10 mouse cellular contexts compared by ENCODE assay signal in genomic region chr7:68843374-68843773, GRCm38 (mm10).
DNase-seq lines count a peak whose midpoint lies in the region; ATAC-seq and TF ChIP-seq lines count a peak whose summit lies in the region.
"Had no signal": no experiment of that assay in that cellular context is flagged by ENCODE, and none has a peak within 500 bp of the region (broad histone marks: within the 10 kb centered on the region; RNA-seq: fewer than 3 reads in every experiment).

No protein-coding gene starts in this region.

- H3K27ac ChIP-seq in liver, embryonic 12.5 days = no peak overlapping the region
- no peak overlapping the region for H3K27ac ChIP-seq in liver, embryonic 14.5 days

- no peak overlapping the region for H3K4me3 ChIP-seq in liver, embryonic 12.5 days
- no peak overlapping the region for H3K4me3 ChIP-seq in liver, embryonic 14.5 days (ENCODE audit: insufficient read depth in 1 of 2, low read depth in 2 of 2, low read length in 2 of 2)
- H3K4me3 ChIP-seq: heart, embryonic 13.5 days had no signal

- 29% methylated on average over 4 of the region's 4 CpGs for WGBS in liver, embryonic 12.5 days (ENCODE audit: insufficient replicate concordance)
- 24% methylated on average over 4 of the region's 4 CpGs for WGBS in liver, embryonic 14.5 days (ENCODE audit: insufficient replicate concordance)

- peak; percentile 61 for DNase-seq in adrenal gland, postnatal 14 days
- no peak for DNase-seq in adrenal gland, adult 8-10 months
- peak; percentile 24 for DNase-seq in liver
- peak; percentile 59 for DNase-seq in NIH3T3 (ENCODE audit: low read depth)
- DNase-seq in liver, embryonic 14.5 days (ENCODE audit: low read depth in 3 of 3, low spot score in 3 of 3) = no peak
- DNase-seq in spleen, postnatal 14 days (ENCODE audit: low spot score in 2 of 2) = no peak
- DNase-seq: layer of hippocampus, adult 9-11 months had no signal

- no peaks in the 10 kb centered on the region for H3K4me1 ChIP-seq in liver, embryonic 12.5 days
- H3K4me1 ChIP-seq in liver, embryonic 14.5 days (replicated peaks; ENCODE audit: control insufficient read depth in 2 of 2, insufficient read depth in 2 of 2, low read length in 1 of 2) = no peaks in the 10 kb centered on the region; a peak in 1 of 4 replicates

- no peak overlapping the region for H3K4me2 ChIP-seq in liver, embryonic 12.5 days
- H3K4me2 ChIP-seq in liver, embryonic 14.5 days (ENCODE audit: low read depth) = no peak overlapping the region
- H3K4me2 ChIP-seq: heart, embryonic 13.5 days had no signal

- no peaks in the 10 kb centered on the region for H3K36me3 ChIP-seq in liver, embryonic 12.5 days
- H3K36me3 ChIP-seq in liver, embryonic 14.5 days (replicated peaks; ENCODE audit: control insufficient read depth, insufficient read depth, low read depth) = no peaks in the 10 kb centered on the region
- H3K36me3 ChIP-seq: heart, embryonic 13.5 days had no signal

- peak; percentile 64 for TF ChIP-seq CTCF in liver, embryonic 14.5 days (IDR thresholded peaks at IDR 0.05; ENCODE audit: low read depth)

- no peak overlapping the region for H3K9ac ChIP-seq in liver, embryonic 12.5 days
- no peak overlapping the region for H3K9ac ChIP-seq in liver, embryonic 14.5 days (replicated peaks)
- H3K9ac ChIP-seq: heart, embryonic 13.5 days had no signal

- no peaks in the 10 kb centered on the region for H3K9me3 ChIP-seq in liver, embryonic 12.5 days (replicated peaks)
- H3K9me3 ChIP-seq in liver, embryonic 14.5 days (ENCODE audit: control insufficient read depth, low read length) = no peaks in the 10 kb centered on the region
- H3K9me3 ChIP-seq: heart, embryonic 13.5 days had no signal

- no peaks in the 10 kb centered on the region for H3K27me3 ChIP-seq in liver, embryonic 12.5 days (replicated peaks)
- no peaks in the 10 kb centered on the region for H3K27me3 ChIP-seq in liver, embryonic 14.5 days (ENCODE audit: control insufficient read depth, insufficient read depth, low read length)
- H3K27me3 ChIP-seq: heart, embryonic 13.5 days had no signal

- ATAC-seq in liver, embryonic 12.5 days = no peak
- ATAC-seq in liver, embryonic 14.5 days (ENCODE audit: insufficient read depth) = no peak
- ATAC-seq in erythroblast, adult 5-6 weeks (replicated peaks; ENCODE audit: low FRiP score, poor library complexity, severe bottlenecking) = no peak

- no peak for TF ChIP-seq EP300 in liver, embryonic 14.5 days (IDR thresholded peaks at IDR 0.05; ENCODE audit: low read depth)

Comparison
In these comparisons a context has a peak if more than half of its experiments do, and no peak if none do; other contexts are left out.
1. DNase-seq: peak in adrenal gland, postnatal 14 days (single experiment), liver (single experiment) and NIH3T3 (single experiment); none in adrenal gland, adult 8-10 months (single experiment), liver, embryonic 14.5 days (0 of 3) and spleen, postnatal 14 days (0 of 2).